Mouse (Mus musculus) forebrain, embryonic 14.5 days (tissue): ENCODE measurements at regions not wholly inside any gene's neighbourhood (a gene's known extent, or its start where the extent isn't known, plus 50 kb on each side); places are given as distances from the start of the nearest gene placed in this dataset.

ENCODE experiments used
- ATAC-seq: fragments of 200-750 bp; cut with Nextera tagmentation; 2 replicates; pipeline ENCODE4 v1.8.0; 2017; ENCODE audit warnings: mild to moderate bottlenecking, moderate library complexity
- DNase-seq: peaks from one replicate; pipeline ENCODE4 v3.0.0-alpha.2; 2015; ENCODE audit warnings: low spot score
- H3K27ac ChIP-seq: fragments of 300-500 bp; sonication (generic); 2 replicates; pipeline ENCODE4 v1.5.1; 2014; ENCODE audit warnings: low read depth, mild to moderate bottlenecking, control low read depth, low read length, moderate library complexity
- H3K27me3 ChIP-seq: fragments of 300-500 bp; sonication (generic); replicated peaks from 2 replicates; pipeline ENCODE4 v1.6.1; 2014; ENCODE audit warnings: low read length, control low read depth, mixed read lengths; ENCODE audit not compliant: control insufficient read depth, insufficient read depth
- H3K36me3 ChIP-seq: fragments of 300-500 bp; sonication (generic); 2 replicates; pipeline ENCODE4 v1.6.1; 2014; ENCODE audit warnings: low read length, control low read depth; ENCODE audit not compliant: control insufficient read depth, insufficient read depth
- H3K4me1 ChIP-seq: fragments of 300-500 bp; sonication (generic); 2 replicates; pipeline ENCODE4 v1.6.1; 2014; ENCODE audit warnings: antibody characterized with exemption, low read length, control low read depth; ENCODE audit not compliant: control insufficient read depth, insufficient read depth
- H3K4me2 ChIP-seq: fragments of 300-500 bp; sonication (generic); 2 replicates; pipeline ENCODE4 v1.6.1; 2014; ENCODE audit warnings: mild to moderate bottlenecking, control low read depth, low read length
- H3K4me3 ChIP-seq: fragments of 300-500 bp; sonication (generic); 2 replicates; pipeline ENCODE4 v1.5.1; 2014; ENCODE audit warnings: low read depth, low read length, control low read depth
- H3K9ac ChIP-seq: fragments of 300-500 bp; sonication (generic); 2 replicates; pipeline ENCODE4 v1.6.1; 2014; ENCODE audit warnings: mild to moderate bottlenecking, low read length, control low read depth, moderate library complexity
- H3K9me3 ChIP-seq: fragments of 300-500 bp; sonication (generic); replicated peaks from 2 replicates; pipeline ENCODE4 v1.6.1; 2016; ENCODE audit warnings: low read length, control low read depth, mixed read lengths; ENCODE audit not compliant: control insufficient read depth
- WGBS: fragments of 180-500 bp; shearing (Covaris S2); extraction: QIAGEN DNeasy Blood & Tissue Kit; methylation state at CpG from one replicate; pipeline ENCODE4 v1.1.7; 2014; 5-methylcytosine and 5-hydroxymethylcytosine counted together

DNA sequence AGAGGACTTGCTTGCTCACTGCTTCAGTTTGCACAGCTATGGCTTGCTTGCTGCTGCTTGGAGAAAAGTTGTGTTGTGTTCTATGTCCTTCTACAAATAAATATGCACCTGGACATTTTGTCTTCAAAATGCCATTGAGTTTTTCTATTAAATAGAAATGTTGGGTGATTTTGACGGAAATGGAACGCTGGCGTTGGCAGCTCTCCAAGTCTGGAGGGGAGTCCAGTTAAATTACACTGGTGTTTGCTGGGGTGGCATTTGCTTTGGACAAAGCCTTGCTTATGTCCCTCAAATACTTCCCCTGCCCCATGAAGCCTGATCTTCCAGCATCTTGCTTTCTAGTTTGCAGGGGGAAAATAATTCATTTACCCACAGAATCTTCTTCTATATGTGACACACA, 556.0 kb upstream of the Nbea start:
- Histone ChIP-seq H3K9ac (no peak overlapping the region), H3K27me3 (no peaks in the 10 kb centered on the region), H3K36me3 (no peaks in the 10 kb centered on the region), H3K4me3 (no peak overlapping the region), H3K4me1 (no peaks in the 10 kb centered on the region), H3K27ac (no peak overlapping the region), H3K4me2 (no peak overlapping the region), H3K9me3 (no peaks in the 10 kb centered on the region)
- 76% methylated on average over 3 of the region's 3 CpGs for WGBS
- no peak for DNase-seq
- no peak for ATAC-seq

- WGBS: 56% methylated on average over 3 of the region's 3 CpGs
- DNase-seq: no peak
- ATAC-seq: no peak
These were observed 547.3 kb upstream of the Nbea start for GRCm38 (mm10) chr3:56730849-56731248.

GRCm38 (mm10) chr3:56724991-56725390, 541.5 kb upstream of the Nbea start:
- H3K36me3 ChIP-seq: no peaks in the 10 kb centered on the region
- H3K4me1 ChIP-seq: no peaks in the 10 kb centered on the region
- no peaks in the 10 kb centered on the region for H3K9me3 ChIP-seq
- H3K4me2 ChIP-seq: no peak overlapping the region
- no peaks in the 10 kb centered on the region for H3K27me3 ChIP-seq
- ATAC-seq (no peak), DNase-seq (no peak)
- no peak overlapping the region for H3K4me3 ChIP-seq
- H3K9ac ChIP-seq: no peak overlapping the region
- H3K27ac ChIP-seq: no peak overlapping the region

More at GRCm38 (mm10) chr3:56730849-56731248, 547.3 kb upstream of the Nbea start:
- Histone ChIP-seq H3K4me1 (no peaks in the 10 kb centered on the region), H3K36me3 (no peaks in the 10 kb centered on the region), H3K9ac (no peak overlapping the region), H3K27ac (no peak overlapping the region), H3K9me3 (no peaks in the 10 kb centered on the region), H3K27me3 (no peaks in the 10 kb centered on the region), H3K4me3 (no peak overlapping the region), H3K4me2 (no peak overlapping the region)

GRCm38 (mm10) chr3:56708260-56708659, 524.8 kb upstream of the Nbea start:
- Histone ChIP-seq H3K36me3 (no peaks in the 10 kb centered on the region), H3K4me1 (peaks cover 3% of the 10 kb centered on the region; the same call in 1 of the 2 replicates), H3K9ac (no peak overlapping the region), H3K4me3 (no peak overlapping the region), H3K27ac (no peak overlapping the region), H3K9me3 (no peaks in the 10 kb centered on the region), H3K27me3 (no peaks in the 10 kb centered on the region), H3K4me2 (no peak overlapping the region)
- no peak for ATAC-seq
- whole genome bisulfite sequencing: 80% methylated on average over 1 of the region's 1 CpGs
- DNase-seq: no peak

- 80% methylated on average over 3 of the region's 3 CpGs for WGBS
- Histone ChIP-seq H3K4me1 (peaks cover 3% of the 10 kb centered on the region; the same call in 1 of the 2 replicates), H3K27me3 (no peaks in the 10 kb centered on the region), H3K4me3 (no peak overlapping the region), H3K36me3 (no peaks in the 10 kb centered on the region), H3K4me2 (no peak overlapping the region), H3K27ac (no peak overlapping the region), H3K9me3 (no peaks in the 10 kb centered on the region), H3K9ac (no peak overlapping the region)
- ATAC-seq (no peak), DNase-seq (peak; percentile 4)
These were observed 523.8 kb upstream of the Nbea start for GRCm38 (mm10) chr3:56707312-56707711.

DNA sequence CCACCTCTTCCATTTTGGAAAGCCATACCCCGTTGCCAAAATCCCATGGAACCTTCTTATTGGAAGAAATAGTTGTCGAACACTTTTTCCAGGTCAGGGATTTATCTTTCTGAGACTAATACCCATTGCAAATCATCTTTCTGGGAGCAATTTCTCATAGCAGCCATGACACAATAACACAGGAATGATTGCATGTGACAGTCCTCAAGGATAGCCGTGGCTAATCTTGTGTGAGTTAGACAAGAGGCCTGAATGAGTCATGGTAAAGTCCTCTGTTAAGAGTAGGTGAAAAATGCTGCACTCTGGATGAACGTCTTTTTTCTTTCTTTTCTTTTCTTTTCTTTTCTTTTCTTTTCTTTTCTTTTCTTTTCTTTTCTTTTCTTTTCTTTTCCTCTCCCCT, 522.5 kb upstream of the Nbea start:
- DNase-seq: no peak
- 79% methylated on average over 4 of the region's 4 CpGs for WGBS
- no peak overlapping the region for H3K4me3 ChIP-seq
- no peak for ATAC-seq
- no peaks in the 10 kb centered on the region for H3K9me3 ChIP-seq
- H3K27me3 ChIP-seq: no peaks in the 10 kb centered on the region
- no peak overlapping the region for H3K4me2 ChIP-seq
- peaks cover 3% of the 10 kb centered on the region; the same call in 1 of the 2 replicates for H3K4me1 ChIP-seq
- no peak overlapping the region for H3K27ac ChIP-seq
- no peak overlapping the region for H3K9ac ChIP-seq
- H3K36me3 ChIP-seq: no peaks in the 10 kb centered on the region

GRCm38 (mm10) chr3:56698941-56699340, 515.4 kb upstream of the Nbea start:
- peaks cover 12% of the 10 kb centered on the region for H3K4me1 ChIP-seq
- H3K27me3 ChIP-seq: no peaks in the 10 kb centered on the region
- no peaks in the 10 kb centered on the region for H3K9me3 ChIP-seq
- no peak overlapping the region for H3K4me3 ChIP-seq
- peak overlapping the region; percentile 58 for H3K27ac ChIP-seq
- DNase-seq (peak; percentile 8), ATAC-seq (peak; percentile 27; the same call in 1 of the 2 replicates)
- H3K36me3 ChIP-seq: no peaks in the 10 kb centered on the region
- no peak overlapping the region for H3K4me2 ChIP-seq
- H3K9ac ChIP-seq: no peak overlapping the region

DNA sequence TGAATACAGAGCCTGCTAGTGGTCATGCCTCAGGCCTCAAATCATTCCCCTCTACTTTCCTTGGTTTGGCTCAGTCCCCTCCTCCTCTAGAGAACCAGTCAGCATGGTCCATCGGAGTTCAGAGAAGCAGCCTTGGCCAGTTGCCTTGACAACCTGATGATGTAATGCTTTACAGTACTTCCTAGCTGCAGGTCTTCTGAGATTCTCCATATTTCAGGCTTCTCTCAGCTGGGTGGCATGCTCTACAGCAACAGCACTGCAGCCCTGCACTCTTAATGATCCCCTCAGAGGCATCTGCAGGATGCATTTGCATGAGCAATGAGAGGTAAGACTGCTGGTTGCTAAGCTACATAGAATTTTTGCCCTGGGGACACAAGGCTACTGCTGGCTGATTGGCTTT, 514.7 kb upstream of the Nbea start:
- Histone ChIP-seq H3K9ac (no peak overlapping the region), H3K36me3 (no peaks in the 10 kb centered on the region), H3K4me1 (peaks cover 12% of the 10 kb centered on the region), H3K9me3 (no peaks in the 10 kb centered on the region), H3K4me2 (peak overlapping the region; percentile 9; the same call in 1 of the 2 replicates), H3K27ac (peak overlapping the region; percentile 58), H3K27me3 (no peaks in the 10 kb centered on the region), H3K4me3 (no peak overlapping the region)
- ATAC-seq (peak; percentile 95), DNase-seq (peak; percentile 87)
- WGBS: 0% methylated on average over 1 of the region's 1 CpGs

- no peaks in the 10 kb centered on the region for H3K4me1 ChIP-seq
- H3K36me3 ChIP-seq: no peaks in the 10 kb centered on the region
- H3K9ac ChIP-seq: no peak overlapping the region
- H3K27me3 ChIP-seq: no peaks in the 10 kb centered on the region
- H3K9me3 ChIP-seq: no peaks in the 10 kb centered on the region
- no peak overlapping the region for H3K27ac ChIP-seq
- ATAC-seq (no peak), DNase-seq (no peak)
- no peak overlapping the region for H3K4me3 ChIP-seq
- no peak overlapping the region for H3K4me2 ChIP-seq
- WGBS: 91% methylated on average over 7 of the region's 7 CpGs
These were observed 497.5 kb upstream of the Nbea start for GRCm38 (mm10) chr3:56681031-56681430.
